Mouse (Mus musculus): Measurements from ENCODE around the gene Cfap69. TPM values are rescaled to one million over a fixed set of nuclear protein-coding genes. Genes with fewer than 3 reads are reported as not detected.
"Not testable (repeated sequence)": the region's sequence is repeated elsewhere in the genome, so short reads cannot be mapped to it uniquely, and the experiment has no call there.

The Cfap69 gene
- polyA plus RNA-seq, 1 experiment from 2014 or later: 2.9 TPM

DNA sequence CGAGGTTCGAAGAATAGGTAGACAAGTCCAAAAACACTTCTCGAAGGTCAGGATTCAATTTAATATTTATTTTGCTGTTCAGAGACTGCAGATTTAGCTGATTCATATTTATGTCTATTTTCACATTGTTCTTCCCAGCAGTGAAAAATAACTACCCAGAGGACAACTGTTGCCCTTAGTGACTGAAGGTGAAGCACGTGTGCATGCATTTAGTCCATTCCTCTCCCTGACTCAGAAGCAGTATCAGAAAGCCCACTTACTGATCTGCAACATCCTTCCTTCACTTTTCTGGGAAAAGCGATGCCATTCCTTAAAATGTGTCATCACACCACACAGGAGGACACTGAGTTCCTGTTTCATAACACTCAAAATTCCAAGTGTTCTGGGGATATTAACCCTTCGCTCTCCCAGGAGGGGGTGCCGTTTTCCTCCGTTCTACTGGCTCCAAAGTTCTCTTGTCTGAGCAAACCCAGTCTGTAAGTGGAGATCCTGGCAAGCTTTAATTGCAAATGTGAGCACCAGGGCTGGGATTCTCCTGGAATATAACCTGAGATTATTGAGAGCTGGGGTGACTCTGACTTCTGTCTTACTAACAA lies 25.0 kb upstream of the Cfap69 start:
- Histone ChIP-seq H3K27me3 (no peaks in the 10 kb centered on the region), H3K4me2 (no peak overlapping the region), H3K36me3 (no peaks in the 10 kb centered on the region), H3K4me3 (no peak overlapping the region), H3K9me3 (no peaks in the 10 kb centered on the region), H3K9ac (no peak overlapping the region), H3K27ac (no peak overlapping the region), H3K4me1 (peaks cover 5% of the 10 kb centered on the region; the same call in 1 of the 2 replicates)
- WGBS: 74% methylated on average over 8 of the region's 8 CpGs
- ATAC-seq (ENCODE audit: insufficient number of reproducible peaks, insufficient read depth, low FRiP score, low TSS enrichment, low read depth): no peak

DNA sequence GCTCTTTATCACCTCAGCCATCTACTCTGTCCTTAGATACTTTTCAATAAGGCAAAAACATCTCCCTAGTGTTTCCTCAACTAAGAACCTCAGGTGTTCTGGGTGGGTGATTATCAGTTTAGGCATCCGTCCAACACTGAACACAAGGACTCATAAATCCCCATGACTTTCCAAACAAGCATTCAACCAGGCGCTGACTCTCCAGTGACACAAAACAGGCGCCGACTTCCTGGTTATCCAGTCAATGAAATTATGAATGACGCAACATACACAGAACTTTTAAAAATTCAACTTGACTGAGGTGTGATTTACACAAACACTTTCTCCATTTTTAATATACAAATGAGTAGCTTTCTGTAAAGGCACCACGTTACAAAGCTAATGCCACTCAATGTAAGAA lies 24.2 kb upstream of the Cfap69 start:
- H3K4me3 ChIP-seq: no peak overlapping the region
- 90% methylated on average over 6 of the region's 6 CpGs for whole genome bisulfite sequencing
- peaks cover 5% of the 10 kb centered on the region; the same call in 1 of the 2 replicates for H3K4me1 ChIP-seq
- H3K27me3 ChIP-seq: no peaks in the 10 kb centered on the region
- no peaks in the 10 kb centered on the region for H3K36me3 ChIP-seq
- no peak for ATAC-seq (ENCODE audit: insufficient number of reproducible peaks, insufficient read depth, low FRiP score, low TSS enrichment, low read depth)
- H3K9ac ChIP-seq: no peak overlapping the region
- H3K9me3 ChIP-seq: no peaks in the 10 kb centered on the region
- H3K4me2 ChIP-seq: no peak overlapping the region
- H3K27ac ChIP-seq: no peak overlapping the region

DNA sequence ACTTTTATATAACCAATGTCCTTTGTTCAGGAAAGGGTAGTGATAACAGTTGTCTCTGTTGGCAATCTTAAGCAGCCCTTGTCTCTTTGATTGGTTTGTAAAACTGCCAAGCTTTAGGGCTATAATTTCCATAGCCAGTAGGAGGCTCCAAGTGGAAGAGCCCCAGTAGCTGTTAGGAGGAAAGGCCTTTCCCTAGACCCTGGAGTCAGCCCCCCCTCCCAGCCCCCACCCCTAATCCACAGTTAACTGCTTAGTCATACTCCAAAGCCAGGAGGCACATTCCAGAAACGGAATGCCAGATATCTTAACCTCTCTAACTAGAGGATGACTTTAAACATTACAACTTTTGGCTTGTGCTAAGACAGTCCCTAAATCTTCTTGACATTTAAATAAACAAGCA lies 22.9 kb upstream of the Cfap69 start:
- H3K27ac ChIP-seq: no peak overlapping the region
- no peak overlapping the region for H3K9ac ChIP-seq
- no peak overlapping the region for H3K4me2 ChIP-seq
- H3K36me3 ChIP-seq: no peaks in the 10 kb centered on the region
- no peaks in the 10 kb centered on the region for H3K27me3 ChIP-seq
- H3K4me3 ChIP-seq: no peak overlapping the region
- no peaks in the 10 kb centered on the region for H3K9me3 ChIP-seq
- WGBS: 5% methylated on average over 1 of the region's 1 CpGs
- ATAC-seq (ENCODE audit: insufficient number of reproducible peaks, insufficient read depth, low FRiP score, low TSS enrichment, low read depth): no peak
- no peaks in the 10 kb centered on the region; the same call in 1 of the 2 replicates for H3K4me1 ChIP-seq

DNA sequence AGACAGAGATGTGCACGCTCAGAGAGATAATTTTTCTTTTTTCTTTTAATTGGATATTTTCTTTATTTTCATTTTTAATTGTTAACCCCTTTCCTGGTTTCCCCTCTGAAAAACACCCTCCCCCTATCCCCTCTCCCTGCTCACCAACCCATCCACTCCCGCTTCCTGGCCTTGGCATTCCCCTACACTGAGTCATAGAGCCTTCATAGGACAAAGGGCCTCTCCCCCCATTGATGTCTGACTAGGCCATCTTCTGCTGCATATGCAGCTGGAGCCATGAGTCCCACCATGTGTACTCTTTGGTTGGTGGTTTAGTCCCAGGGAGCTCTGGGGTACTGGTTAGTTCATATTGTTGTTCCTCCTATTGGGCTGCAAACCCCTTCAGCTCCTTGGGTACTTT lies 20.9 kb upstream of the Cfap69 start:
- not testable (repeated sequence) for H3K4me3 ChIP-seq; H3K4me2 ChIP-seq; H3K27me3 ChIP-seq; H3K4me1 ChIP-seq; H3K9ac ChIP-seq; ATAC-seq (ENCODE audit: insufficient number of reproducible peaks, insufficient read depth, low FRiP score, low TSS enrichment, low read depth); H3K9me3 ChIP-seq; H3K36me3 ChIP-seq; H3K27ac ChIP-seq
- WGBS: 89% methylated on average over 2 of the region's 2 CpGs

DNA sequence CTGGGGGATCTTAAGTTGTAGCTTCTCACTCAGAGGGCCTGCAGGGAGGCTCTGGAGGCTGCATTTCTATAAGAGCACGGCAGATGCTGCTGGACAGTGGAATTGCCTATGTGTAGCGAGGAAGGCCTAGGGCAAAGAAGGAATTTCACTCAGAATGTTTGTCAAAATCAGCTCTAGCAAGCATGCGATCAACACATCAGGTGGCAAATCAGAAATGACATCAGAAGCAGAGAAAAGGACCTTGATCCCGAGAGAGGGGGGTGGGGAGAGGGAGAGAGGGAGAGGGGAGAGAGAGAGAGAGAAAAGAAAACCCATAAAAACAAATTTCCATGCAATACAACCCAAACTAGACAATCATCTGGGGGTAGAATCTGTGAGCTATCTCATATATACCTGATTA lies 19.3 kb upstream of the Cfap69 start:
- Histone ChIP-seq H3K4me2 (no peak overlapping the region), H3K36me3 (0 out of 2 replicates have a peak, but pooled peaks cover 3% of the 10 kb centered on the region), H3K27ac (no peak overlapping the region), H3K4me3 (no peak overlapping the region), H3K4me1 (no peaks in the 10 kb centered on the region; the same call in 1 of the 2 replicates), H3K27me3 (no peaks in the 10 kb centered on the region), H3K9me3 (no peaks in the 10 kb centered on the region), H3K9ac (no peak overlapping the region)
- WGBS: 74% methylated on average over 4 of the region's 4 CpGs
- no peak for ATAC-seq (ENCODE audit: insufficient number of reproducible peaks, insufficient read depth, low FRiP score, low TSS enrichment, low read depth)

DNA sequence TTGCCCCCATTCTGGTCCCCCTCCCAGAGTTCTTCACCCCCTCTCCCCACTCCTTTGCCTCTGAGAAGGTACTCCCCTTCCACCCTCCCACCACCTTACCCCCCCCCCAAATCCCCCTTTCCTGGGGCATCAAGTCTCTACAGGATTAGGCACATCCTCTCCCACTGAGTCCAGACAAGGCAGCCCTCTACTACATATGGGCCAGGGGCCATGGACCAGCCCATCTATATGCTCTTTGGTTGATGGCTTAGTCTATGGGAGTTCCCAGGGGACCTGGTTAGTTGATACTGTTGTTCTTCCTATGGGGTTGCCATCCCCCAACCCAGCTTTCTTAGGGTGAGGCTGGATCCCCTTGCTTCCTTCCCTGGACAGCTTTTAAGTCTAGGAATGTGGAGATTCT lies 15.4 kb upstream of the Cfap69 start:
- no peaks in the 10 kb centered on the region for H3K4me1 ChIP-seq
- no peak overlapping the region for H3K9ac ChIP-seq
- H3K27ac ChIP-seq: no peak overlapping the region
- no peak overlapping the region for H3K4me3 ChIP-seq
- ATAC-seq (ENCODE audit: insufficient number of reproducible peaks, insufficient read depth, low FRiP score, low TSS enrichment, low read depth): no peak
- no peak overlapping the region for H3K4me2 ChIP-seq
- H3K9me3 ChIP-seq: no peaks in the 10 kb centered on the region
- peaks cover 13% of the 10 kb centered on the region for H3K36me3 ChIP-seq
- no peaks in the 10 kb centered on the region for H3K27me3 ChIP-seq

DNA sequence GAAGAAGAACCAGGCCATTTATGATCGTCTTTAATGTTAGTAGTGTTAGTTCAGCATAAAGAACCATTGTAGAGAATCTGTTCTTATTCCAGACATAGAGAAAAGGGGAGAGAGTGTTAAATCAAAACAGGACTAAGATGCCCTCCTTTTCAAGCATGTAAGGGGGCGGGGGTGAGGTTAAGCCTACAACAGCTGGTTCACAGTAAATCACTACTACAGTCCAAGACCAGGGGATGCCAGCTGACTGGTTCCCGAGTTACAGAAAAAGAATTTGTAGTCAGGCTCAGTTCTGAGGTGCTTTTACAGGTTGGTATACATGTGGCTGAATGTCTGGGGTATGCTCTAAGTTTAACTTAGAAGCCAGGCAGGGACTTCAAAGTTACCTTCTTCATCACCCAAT lies 12.0 kb upstream of the Cfap69 start:
- no peaks in the 10 kb centered on the region for H3K9me3 ChIP-seq
- H3K4me2 ChIP-seq: no peak overlapping the region
- H3K27me3 ChIP-seq: no peaks in the 10 kb centered on the region
- H3K4me3 ChIP-seq: no peak overlapping the region
- 77% methylated on average over 3 of the region's 3 CpGs for WGBS
- no peak overlapping the region for H3K9ac ChIP-seq
- H3K4me1 ChIP-seq: no peaks in the 10 kb centered on the region
- no peak overlapping the region for H3K27ac ChIP-seq
- peaks cover 24% of the 10 kb centered on the region for H3K36me3 ChIP-seq
- no peak for ATAC-seq (ENCODE audit: insufficient number of reproducible peaks, insufficient read depth, low FRiP score, low TSS enrichment, low read depth)

DNA sequence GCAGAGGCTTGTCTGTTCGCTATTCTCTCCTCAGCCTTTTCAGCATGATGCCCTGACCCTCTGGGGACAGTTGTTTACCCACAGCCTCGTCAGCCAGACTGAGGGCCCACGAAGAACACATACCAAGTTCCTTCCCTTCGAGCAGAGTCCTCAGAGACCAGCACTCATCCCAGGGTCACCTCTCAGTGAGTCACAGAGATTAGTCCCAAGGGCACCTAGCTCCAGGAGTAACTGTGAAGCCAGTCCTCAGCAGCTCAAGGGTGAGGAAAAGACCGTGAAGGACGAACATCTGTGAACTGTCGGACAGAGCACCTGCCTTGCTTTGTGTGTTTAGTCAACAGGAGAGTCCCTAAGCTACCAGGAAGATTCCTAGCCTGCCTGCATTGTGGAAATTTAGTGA lies 4.9 kb upstream of the Cfap69 start:
- 71% methylated on average over 7 of the region's 7 CpGs for WGBS
- Histone ChIP-seq H3K27me3 (no peaks in the 10 kb centered on the region), H3K4me3 (no peak overlapping the region), H3K9ac (no peak overlapping the region), H3K36me3 (peaks cover 14% of the 10 kb centered on the region), H3K4me1 (peaks cover 6% of the 10 kb centered on the region; the same call in 1 of the 2 replicates), H3K4me2 (no peak overlapping the region), H3K27ac (no peak overlapping the region), H3K9me3 (no peaks in the 10 kb centered on the region)
- no peak for ATAC-seq (ENCODE audit: insufficient number of reproducible peaks, insufficient read depth, low FRiP score, low TSS enrichment, low read depth)

DNA sequence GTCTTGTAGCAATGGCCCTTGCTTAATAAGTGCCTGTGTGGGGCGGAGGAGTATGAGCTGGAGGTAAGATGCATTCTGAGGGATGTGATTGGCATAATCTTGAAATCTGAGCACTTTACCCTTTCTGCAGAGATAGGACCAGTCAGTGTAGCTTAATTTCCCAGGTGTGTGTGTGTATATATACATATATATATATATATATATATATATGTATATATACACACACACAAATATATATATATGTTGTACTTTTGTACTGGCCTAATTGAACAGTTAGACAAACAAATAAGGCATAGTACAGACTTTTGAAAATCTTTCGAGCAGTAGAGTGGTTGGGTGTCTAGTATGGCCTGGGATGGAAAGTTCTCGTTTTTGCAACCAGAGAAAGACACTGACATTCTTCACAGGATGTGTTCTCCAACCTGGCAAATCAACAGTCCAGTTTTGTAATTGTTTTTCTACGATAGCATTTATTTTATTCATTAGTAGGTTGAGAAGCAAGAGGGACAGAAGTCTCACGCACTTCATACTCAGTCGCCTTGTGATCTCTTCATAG lies 410 bp upstream of the Cfap69 start:
- 47% methylated on average over 6 of the region's 6 CpGs for WGBS
- Histone ChIP-seq H3K4me3 (peak overlapping the region; percentile 70), H3K27ac (no peak overlapping the region), H3K4me1 (peaks cover 6% of the 10 kb centered on the region; the same call in 1 of the 2 replicates), H3K27me3 (no peaks in the 10 kb centered on the region), H3K36me3 (peaks cover 3% of the 10 kb centered on the region; the same call in 1 of the 2 replicates), H3K9me3 (no peaks in the 10 kb centered on the region), H3K9ac (peak overlapping the region; percentile 81), H3K4me2 (peak overlapping the region; percentile 98)
- ATAC-seq (ENCODE audit: insufficient number of reproducible peaks, insufficient read depth, low FRiP score, low TSS enrichment, low read depth): no peak

DNA sequence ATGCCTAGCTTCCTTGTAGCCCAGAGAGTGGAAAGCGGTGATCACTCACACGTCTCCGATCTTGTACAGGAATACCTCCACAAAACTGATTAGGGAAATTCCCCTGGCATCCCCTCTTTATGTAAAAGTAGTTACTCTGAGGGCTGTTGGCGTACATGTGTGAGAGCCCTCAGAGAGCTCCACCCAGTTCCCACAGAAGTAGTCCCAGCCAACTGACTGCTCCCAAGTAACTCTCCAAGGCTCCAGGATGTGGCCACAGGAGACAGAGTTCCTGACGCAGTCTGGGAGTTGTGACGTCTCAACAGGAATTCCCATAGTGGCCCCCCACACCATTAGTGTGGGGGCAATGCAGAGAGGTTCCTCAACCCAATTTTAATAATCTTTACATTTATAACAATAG lies 982 bp downstream of the Cfap69 start:
- Histone ChIP-seq H3K4me2 (peak overlapping the region; percentile 98), H3K4me3 (peak overlapping the region; percentile 70), H3K4me1 (peaks cover 6% of the 10 kb centered on the region; the same call in 1 of the 2 replicates), H3K27ac (no peak overlapping the region), H3K36me3 (peaks cover 3% of the 10 kb centered on the region; the same call in 1 of the 2 replicates), H3K27me3 (no peaks in the 10 kb centered on the region), H3K9me3 (no peaks in the 10 kb centered on the region), H3K9ac (peak overlapping the region; percentile 81; the same call in 1 of the 2 replicates)
- no peak for ATAC-seq (ENCODE audit: insufficient number of reproducible peaks, insufficient read depth, low FRiP score, low TSS enrichment, low read depth)
- 40% methylated on average over 6 of the region's 6 CpGs for WGBS

DNA sequence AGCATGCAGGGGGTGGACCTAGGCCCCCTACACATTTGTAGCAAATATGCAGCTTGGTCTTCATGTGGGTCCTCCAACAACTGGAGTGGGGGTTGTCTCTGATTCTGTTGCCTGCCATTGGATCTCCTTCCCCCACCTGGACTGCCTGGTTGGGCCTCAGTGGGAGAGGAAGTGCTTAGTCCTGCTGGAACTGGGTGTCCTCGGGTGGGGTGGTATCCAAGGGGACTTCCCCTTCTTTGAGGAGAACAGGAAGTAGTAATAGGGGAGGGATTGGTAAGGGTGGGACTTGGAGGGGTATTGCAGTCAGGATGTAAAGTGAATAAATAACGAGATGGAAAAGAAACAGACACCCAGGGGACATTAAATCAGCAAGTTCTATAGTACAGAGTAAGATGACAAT lies 5.4 kb downstream of the Cfap69 start:
- Histone ChIP-seq H3K4me1 (no peaks in the 10 kb centered on the region), H3K9ac (no peak overlapping the region), H3K36me3 (no peaks in the 10 kb centered on the region), H3K9me3 (no peaks in the 10 kb centered on the region), H3K27me3 (no peaks in the 10 kb centered on the region), H3K27ac (no peak overlapping the region), H3K4me2 (no peak overlapping the region), H3K4me3 (no peak overlapping the region)
- 51% methylated on average over 2 of the region's 2 CpGs for WGBS
- no peak; the same call in 1 of the 2 replicates for ATAC-seq (ENCODE audit: insufficient number of reproducible peaks, insufficient read depth, low FRiP score, low TSS enrichment, low read depth)

DNA sequence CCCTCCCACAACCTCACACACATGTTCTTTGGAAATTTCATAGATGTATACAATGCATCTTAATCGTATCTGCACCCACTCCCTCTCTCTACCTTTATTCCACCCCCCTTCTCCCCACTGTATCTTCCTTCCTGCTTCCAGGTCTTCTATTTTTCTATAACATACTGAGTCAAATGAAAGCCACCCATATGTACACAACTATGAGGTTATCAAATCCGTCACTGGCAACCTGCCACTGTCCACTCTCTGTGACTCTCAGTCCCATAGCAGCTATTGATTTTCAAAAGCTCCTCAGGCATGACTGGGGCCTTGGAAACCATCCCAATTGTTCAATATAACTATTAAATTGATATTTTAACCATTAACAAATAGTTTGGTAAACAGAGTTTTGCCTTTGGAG lies 6.1 kb downstream of the Cfap69 start:
- no peaks in the 10 kb centered on the region for H3K27me3 ChIP-seq
- H3K4me1 ChIP-seq: no peaks in the 10 kb centered on the region
- ATAC-seq (ENCODE audit: insufficient number of reproducible peaks, insufficient read depth, low FRiP score, low TSS enrichment, low read depth): no peak
- no peak overlapping the region for H3K27ac ChIP-seq
- no peak overlapping the region for H3K4me3 ChIP-seq
- no peak overlapping the region for H3K9ac ChIP-seq
- H3K9me3 ChIP-seq: no peaks in the 10 kb centered on the region
- no peaks in the 10 kb centered on the region for H3K36me3 ChIP-seq
- 81% methylated on average over 2 of the region's 2 CpGs for WGBS
- H3K4me2 ChIP-seq: no peak overlapping the region

All from embryonic facial prominence, embryonic 13.5 days (tissue).